10 mouse cellular contexts compared by ENCODE assay signal in the genomic region with DNA sequence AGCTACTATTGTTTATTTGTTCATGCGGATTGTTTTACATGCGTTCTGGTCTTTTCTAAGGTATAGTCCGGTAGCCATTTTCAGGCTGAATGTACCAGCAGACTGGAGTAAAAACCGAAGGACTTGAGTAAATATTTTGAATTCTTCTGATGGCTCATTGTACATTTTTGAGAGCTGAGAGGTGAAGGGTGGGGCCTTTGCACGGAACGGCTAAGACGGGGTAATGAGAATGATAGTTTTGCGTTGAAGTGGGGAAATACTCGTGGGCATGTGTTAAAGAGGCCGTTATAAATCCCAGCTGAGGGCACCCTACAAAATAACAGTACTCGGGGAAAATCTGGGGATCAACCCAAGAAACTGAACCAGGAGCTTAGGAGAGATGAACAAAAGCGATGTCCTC. TPM values are rescaled to one million over a fixed set of nuclear protein-coding genes. Genes with fewer than 3 reads are reported as not detected.
A peak's percentile ranks its signal among the peaks of the same experiment; 100 is the strongest.
DNase-seq lines count a peak whose midpoint lies in the region; ATAC-seq and TF ChIP-seq lines count a peak whose summit lies in the region.
"Had no signal": no experiment of that assay in that cellular context is flagged by ENCODE, and none has a peak within 500 bp of the region (broad histone marks: within the 10 kb centered on the region; RNA-seq: fewer than 3 reads in every experiment).

No protein-coding gene starts in this region.

- DNase-seq in heart, adult 2 months = no peak
- DNase-seq in 3134 (ENCODE audit: extremely low read depth, insufficient read length, low spot score) = peak; percentile 34
- DNase-seq in liver, embryonic 14.5 days (ENCODE audit: low read depth in 3 of 3, low spot score in 3 of 3) = no peak
- no peak for DNase-seq in adrenal gland, postnatal 4 days (ENCODE audit: low spot score in 2 of 2)
- DNase-seq in cerebellum, postnatal 36 days = no peak
- no peak for DNase-seq in spleen, adult 12 weeks (ENCODE audit: low spot score)
- DNase-seq: cerebellum, adult 8-10 months; kidney, postnatal 4 days had no signal

- intact Hi-C loops in heart, adult 2 months (cut with DNase I) = no loop called here

- 71% methylated on average over 12 of the region's 12 CpGs for WGBS in heart, embryonic 13.5 days
- WGBS in heart, adult 2 months = 79% methylated on average over 12 of the region's 12 CpGs
- 75% methylated on average over 12 of the region's 12 CpGs for WGBS in liver, embryonic 14.5 days (ENCODE audit: insufficient replicate concordance)

- H3K4me1 ChIP-seq in heart, embryonic 13.5 days = peaks cover 22% of the 10 kb centered on the region
- H3K4me1 ChIP-seq in heart, adult 2 months (ENCODE audit: control insufficient read depth, insufficient read depth, low read length) = peaks cover 2% of the 10 kb centered on the region; the same call in 1 of the 2 replicates
- H3K4me1 ChIP-seq in embryonic fibroblast, embryonic 13.5 days (ENCODE audit: control insufficient read depth, insufficient read depth, low read length) = peaks cover 9% of the 10 kb centered on the region
- H3K4me1 ChIP-seq in liver, embryonic 14.5 days (replicated peaks; ENCODE audit: control insufficient read depth in 2 of 2, insufficient read depth in 2 of 2, low read length in 1 of 2) = peaks cover 3 to 7% of the 10 kb centered on the region in 2 experiments

- no peak for TF ChIP-seq CTCF in heart, adult 2 months (IDR thresholded peaks at IDR 0.05)
- TF ChIP-seq CTCF in embryonic fibroblast, embryonic 13.5 days (IDR thresholded peaks at IDR 0.05; ENCODE audit: borderline replicate concordance, insufficient read depth, low read length) = no peak
- no peak for TF ChIP-seq CTCF in liver, embryonic 14.5 days (IDR thresholded peaks at IDR 0.05; ENCODE audit: low read depth)

- H3K27me3 ChIP-seq in heart, embryonic 13.5 days (replicated peaks) = 0 out of 2 replicates have a peak, but pooled peaks cover 8% of the 10 kb centered on the region
- H3K27me3 ChIP-seq in heart, adult 2 months (ENCODE audit: control insufficient read depth, insufficient read depth, low read length) = peaks cover 3% of the 10 kb centered on the region
- H3K27me3 ChIP-seq in liver, embryonic 14.5 days (ENCODE audit: control insufficient read depth, insufficient read depth, low read length) = peaks cover 4% of the 10 kb centered on the region

- H3K36me3 ChIP-seq in heart, embryonic 13.5 days = peaks cover 18% of the 10 kb centered on the region
- H3K36me3 ChIP-seq in heart, adult 2 months (ENCODE audit: control insufficient read depth, insufficient read depth, low read length) = no peaks in the 10 kb centered on the region; the same call in 1 of the 2 replicates
- peaks cover 9% of the 10 kb centered on the region for H3K36me3 ChIP-seq in liver, embryonic 14.5 days (replicated peaks; ENCODE audit: control insufficient read depth, insufficient read depth, low read depth)

- no peak for TF ChIP-seq POLR2A in heart, adult 2 months (IDR thresholded peaks at IDR 0.05; ENCODE audit: insufficient read depth, low read depth, low read length)
- no peak for TF ChIP-seq POLR2A in embryonic fibroblast, embryonic 13.5 days (IDR thresholded peaks at IDR 0.05; ENCODE audit: low read depth, low read length)

- H3K9ac ChIP-seq in heart, embryonic 13.5 days = no peak overlapping the region
- H3K9ac ChIP-seq in heart, adult 2 months (ENCODE audit: low read depth, low read length) = no peak overlapping the region
- no peak overlapping the region for H3K9ac ChIP-seq in liver, embryonic 14.5 days (replicated peaks)

- H3K4me2 ChIP-seq in heart, embryonic 13.5 days = peak overlapping the region; percentile 93
- peak overlapping the region; percentile 89 for H3K4me2 ChIP-seq in liver, embryonic 14.5 days (ENCODE audit: low read depth)

- no peak for TF ChIP-seq EP300 in heart, adult 2 months (IDR thresholded peaks at IDR 0.05; ENCODE audit: insufficient read depth, low read depth, low read length)
- TF ChIP-seq EP300 in liver, embryonic 14.5 days (IDR thresholded peaks at IDR 0.05; ENCODE audit: low read depth) = no peak

- no peak overlapping the region for H3K27ac ChIP-seq in heart, embryonic 13.5 days (replicated peaks)
- H3K27ac ChIP-seq in heart, adult 2 months = no peak overlapping the region
- no peak overlapping the region for H3K27ac ChIP-seq in embryonic fibroblast, embryonic 13.5 days (ENCODE audit: insufficient read depth, low read length)
- H3K27ac ChIP-seq in liver, embryonic 14.5 days = no peak overlapping the region

- ATAC-seq in heart, embryonic 13.5 days (ENCODE audit: extremely low read depth, insufficient number of reproducible peaks, low FRiP score, low TSS enrichment) = no peak
- ATAC-seq in liver, embryonic 14.5 days (ENCODE audit: insufficient read depth) = no peak

- H3K79me2 ChIP-seq in heart, adult 2 months (replicated peaks; ENCODE audit: control insufficient read depth, insufficient read depth, low read length) = no peaks in the 10 kb centered on the region

- H3K9me3 ChIP-seq in heart, embryonic 13.5 days = no peaks in the 10 kb centered on the region
- no peaks in the 10 kb centered on the region for H3K9me3 ChIP-seq in liver, embryonic 14.5 days (ENCODE audit: control insufficient read depth, low read length)

- peak overlapping the region; percentile 86 for H3K4me3 ChIP-seq in heart, embryonic 13.5 days
- no peak overlapping the region for H3K4me3 ChIP-seq in heart, adult 2 months
- peak overlapping the region; percentile 21; the same call in 1 of the 2 replicates for H3K4me3 ChIP-seq in embryonic fibroblast, embryonic 13.5 days (ENCODE audit: insufficient read depth, low read length)
- H3K4me3 ChIP-seq in liver, embryonic 14.5 days (ENCODE audit: insufficient read depth in 1 of 2, low read depth in 2 of 2, low read length in 2 of 2) = no peak overlapping the region; a peak in 1 of 4 replicates

RNA-seq across cellular contexts. Expression of gene E2f7, which starts 1.1 kb away (rescaled TPM):
- 14.5 and 15.8 TPM in 2 replicates for polyA plus RNA-seq in heart, embryonic 13.5 days (2015; fragmentation: Nextera tagmentation; extraction: Ambion mirVana)
- total RNA-seq in heart, adult 2 months (2021) = under 1 TPM; 0.59 to 0.68 TPM
- 0.31 and 0.32 TPM in 2 replicates for polyA plus RNA-seq in heart, adult 2 months (2012; rRNA removed)
- 10.9 and 14.1 TPM in 2 replicates for polyA plus RNA-seq in embryonic fibroblast, embryonic 13.5 days (2011; ENCODE audit: insufficient read length, low read depth, missing spikeins)
- 1.7 and 1.9 TPM in 2 replicates for polyA plus RNA-seq in liver, embryonic 14.5 days (2012; rRNA removed)
- polyA plus RNA-seq in liver, embryonic 14.5 days (2014; fragmentation: Nextera tagmentation; extraction: Ambion mirVana) = 7.1 and 8.6 TPM in 2 replicates
- 10 to 100 TPM; 13.0 to 13.8 TPM for total RNA-seq in adrenal gland, postnatal 4 days (2021)

Comparison
In these comparisons a context has a peak if more than half of its experiments do, and no peak if none do; other contexts are left out.
1. H3K4me3 ChIP-seq: peak in heart, embryonic 13.5 days (single experiment) and embryonic fibroblast, embryonic 13.5 days (single experiment); none in heart, adult 2 months (single experiment) and liver, embryonic 14.5 days (0 of 2).